10 mouse cellular contexts compared by ENCODE assay signal in the genomic region with DNA sequence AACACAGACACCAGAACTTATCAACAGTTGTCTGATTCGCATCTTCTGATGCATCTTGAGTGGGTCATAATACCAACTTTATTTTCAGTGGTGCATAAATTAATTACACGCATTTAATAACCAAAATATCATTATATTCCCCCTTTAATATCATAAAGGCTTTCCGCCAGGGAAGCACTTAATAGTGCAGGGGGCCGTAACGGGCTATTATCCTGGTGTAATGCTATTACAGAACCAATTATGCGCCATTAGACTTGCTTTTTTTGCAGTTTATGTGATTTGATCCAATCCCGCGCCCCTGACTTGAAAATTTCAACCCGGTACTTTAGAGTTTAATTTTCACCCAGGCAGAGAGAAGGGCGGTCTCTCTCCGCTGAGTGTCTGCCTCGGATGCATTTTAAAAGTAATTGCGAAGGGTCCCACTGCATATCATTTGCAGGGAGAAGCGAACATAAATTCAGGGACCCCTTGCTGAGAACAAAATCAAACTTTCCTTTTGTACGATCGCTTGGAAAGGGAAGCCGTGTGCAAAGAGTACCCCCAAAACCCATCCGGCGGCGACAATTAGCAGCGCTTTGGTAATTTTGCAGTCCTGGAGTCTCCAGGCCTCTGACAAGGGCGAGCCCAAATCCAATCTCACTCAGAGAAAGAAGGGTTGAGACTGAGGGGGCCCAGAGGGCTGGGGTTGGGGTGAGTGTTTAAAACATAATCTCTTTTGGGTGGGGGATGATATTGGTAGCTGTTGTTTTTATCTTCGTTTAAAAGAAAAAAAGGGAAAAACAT. TPM values are rescaled to one million over a fixed set of nuclear protein-coding genes. Genes with fewer than 3 reads are reported as not detected.
DNase-seq lines count a peak whose midpoint lies in the region; ATAC-seq and TF ChIP-seq lines count a peak whose summit lies in the region.
"Had no signal": no experiment of that assay in that cellular context is flagged by ENCODE, and none has a peak within 500 bp of the region (broad histone marks: within the 10 kb centered on the region; RNA-seq: fewer than 3 reads in every experiment).

No protein-coding gene starts in this region.

- no peak for ATAC-seq in intestine, postnatal 0 days
- no peak for ATAC-seq in intestine, embryonic 15.5 days
- ATAC-seq in forebrain, embryonic 12.5 days (ENCODE audit: low FRiP score) = no peak
- no peak for ATAC-seq in limb, embryonic 13.5 days (ENCODE audit: low FRiP score, low read depth)
- peak; percentile 59 for ATAC-seq in neural tube, embryonic 14.5 days (ENCODE audit: low read depth)
- ATAC-seq: CD4-positive, CD25-positive, alpha-beta regulatory T cell, adult 4 months had no signal

- no peaks in the 10 kb centered on the region for H3K36me3 ChIP-seq in intestine, postnatal 0 days (ENCODE audit: control insufficient read depth, insufficient read depth)
- no peaks in the 10 kb centered on the region for H3K36me3 ChIP-seq in intestine, embryonic 15.5 days
- no peaks in the 10 kb centered on the region for H3K36me3 ChIP-seq in forebrain, embryonic 12.5 days (replicated peaks)
- no peaks in the 10 kb centered on the region for H3K36me3 ChIP-seq in limb, embryonic 13.5 days
- H3K36me3 ChIP-seq in neural tube, embryonic 14.5 days (ENCODE audit: control insufficient read depth, insufficient read depth, low read length) = no peaks in the 10 kb centered on the region

- H3K27me3 ChIP-seq in intestine, postnatal 0 days (replicated peaks; ENCODE audit: control insufficient read depth, insufficient read depth, low read length) = peaks cover 75% of the 10 kb centered on the region
- H3K27me3 ChIP-seq in intestine, embryonic 15.5 days (replicated peaks) = peaks cover 85% of the 10 kb centered on the region
- peaks cover 95% of the 10 kb centered on the region for H3K27me3 ChIP-seq in forebrain, embryonic 12.5 days
- peaks cover 100% of the 10 kb centered on the region for H3K27me3 ChIP-seq in limb, embryonic 13.5 days
- peaks cover 35% of the 10 kb centered on the region for H3K27me3 ChIP-seq in neural tube, embryonic 14.5 days (ENCODE audit: control insufficient read depth, insufficient read depth, low read length)

- H3K9ac ChIP-seq in intestine, postnatal 0 days (ENCODE audit: low read depth, low read length) = no peak overlapping the region
- H3K9ac ChIP-seq in intestine, embryonic 15.5 days = no peak overlapping the region
- H3K9ac ChIP-seq in forebrain, embryonic 12.5 days = no peak overlapping the region
- no peak overlapping the region for H3K9ac ChIP-seq in limb, embryonic 13.5 days
- H3K9ac ChIP-seq in neural tube, embryonic 14.5 days (replicated peaks; ENCODE audit: low read depth, low read length) = no peak overlapping the region

- no peaks in the 10 kb centered on the region; the same call in 1 of the 2 replicates for H3K4me1 ChIP-seq in intestine, postnatal 0 days (replicated peaks; ENCODE audit: control insufficient read depth, insufficient read depth, low read length)
- peaks cover 18% of the 10 kb centered on the region for H3K4me1 ChIP-seq in intestine, embryonic 15.5 days (replicated peaks)
- peaks cover 35% of the 10 kb centered on the region for H3K4me1 ChIP-seq in forebrain, embryonic 12.5 days
- peaks cover 24% of the 10 kb centered on the region for H3K4me1 ChIP-seq in limb, embryonic 13.5 days
- H3K4me1 ChIP-seq in neural tube, embryonic 14.5 days (ENCODE audit: control insufficient read depth, insufficient read depth, low read length) = peaks cover 14% of the 10 kb centered on the region

- no peak for DNase-seq in urinary bladder, postnatal 25 days (ENCODE audit: low spot score)
- DNase-seq in frontal cortex, postnatal 10 days (ENCODE audit: low spot score in 2 of 2) = no peak
- DNase-seq: heart, adult 11 months had no signal

- no peak for TF ChIP-seq CTCF in intestine, postnatal 0 days (IDR thresholded peaks at IDR 0.05; ENCODE audit: low read depth)

- H3K9me3 ChIP-seq in intestine, postnatal 0 days (ENCODE audit: control insufficient read depth) = no peaks in the 10 kb centered on the region
- no peaks in the 10 kb centered on the region for H3K9me3 ChIP-seq in intestine, embryonic 15.5 days
- no peaks in the 10 kb centered on the region for H3K9me3 ChIP-seq in forebrain, embryonic 12.5 days
- no peaks in the 10 kb centered on the region for H3K9me3 ChIP-seq in limb, embryonic 13.5 days
- H3K9me3 ChIP-seq in neural tube, embryonic 14.5 days (ENCODE audit: control insufficient read depth, low read length) = no peaks in the 10 kb centered on the region

- no peak overlapping the region for H3K4me2 ChIP-seq in intestine, postnatal 0 days (replicated peaks; ENCODE audit: low read depth)
- H3K4me2 ChIP-seq in intestine, embryonic 15.5 days (replicated peaks) = no peak overlapping the region
- peak overlapping the region; percentile 56; the same call in 1 of the 2 replicates for H3K4me2 ChIP-seq in forebrain, embryonic 12.5 days
- peak overlapping the region; percentile 57; the same call in 1 of the 2 replicates for H3K4me2 ChIP-seq in limb, embryonic 13.5 days (replicated peaks)
- peak overlapping the region; percentile 43; the same call in 1 of the 2 replicates for H3K4me2 ChIP-seq in neural tube, embryonic 14.5 days (ENCODE audit: low read depth, low read length)

- peak overlapping the region; percentile 16; the same call in 1 of the 2 replicates for H3K4me3 ChIP-seq in intestine, postnatal 0 days (ENCODE audit: low read depth, low read length)
- H3K4me3 ChIP-seq in intestine, embryonic 15.5 days (replicated peaks) = no peak overlapping the region
- H3K4me3 ChIP-seq in forebrain, embryonic 12.5 days (replicated peaks) = no peak overlapping the region
- no peak overlapping the region for H3K4me3 ChIP-seq in limb, embryonic 13.5 days
- peak overlapping the region; percentile 36 for H3K4me3 ChIP-seq in neural tube, embryonic 14.5 days (ENCODE audit: low read depth, low read length)

- 10% methylated on average over 23 of the region's 23 CpGs for WGBS in intestine, postnatal 0 days
- WGBS in intestine, embryonic 15.5 days = 10% methylated on average over 23 of the region's 23 CpGs
- WGBS in forebrain, embryonic 12.5 days = 2% methylated on average over 23 of the region's 23 CpGs
- WGBS in limb, embryonic 13.5 days = 5% methylated on average over 23 of the region's 23 CpGs
- WGBS in neural tube, embryonic 14.5 days = 2% methylated on average over 23 of the region's 23 CpGs

- no peak overlapping the region for H3K27ac ChIP-seq in intestine, postnatal 0 days (ENCODE audit: low read depth, low read length)
- H3K27ac ChIP-seq in intestine, embryonic 15.5 days = no peak overlapping the region
- H3K27ac ChIP-seq in forebrain, embryonic 12.5 days = no peak overlapping the region
- H3K27ac ChIP-seq in limb, embryonic 13.5 days = no peak overlapping the region
- H3K27ac ChIP-seq in neural tube, embryonic 14.5 days (ENCODE audit: low read depth, low read length) = 0 out of 2 replicates have a peak overlapping the region, but pooled peaks have one; percentile 49
- H3K27ac ChIP-seq: kidney, postnatal 0 days had no signal

RNA-seq across cellular contexts. Expression of gene Prrxl1, which starts 0.6 kb away (rescaled TPM):
- 0.14 and 0.26 TPM in 2 replicates for polyA plus RNA-seq in intestine, postnatal 0 days (2015; fragmentation: Nextera tagmentation; extraction: Ambion mirVana)
- polyA plus RNA-seq in intestine, embryonic 15.5 days (2015; fragmentation: Nextera tagmentation; extraction: Ambion mirVana) = 0.80 and 1.0 TPM in 2 replicates
- polyA plus RNA-seq in forebrain, embryonic 12.5 days (2016; fragmentation: Nextera tagmentation; extraction: Ambion mirVana) = 0.53 and 0.91 TPM in 2 replicates
- 0.31 and 0.64 TPM in 2 replicates for polyA plus RNA-seq in limb, embryonic 13.5 days (2015; fragmentation: Nextera tagmentation; extraction: Ambion mirVana)
- polyA plus RNA-seq in neural tube, embryonic 14.5 days (2014; fragmentation: Nextera tagmentation; extraction: Ambion mirVana) = 110 and 123 TPM in 2 replicates
- polyA plus RNA-seq: CD4-positive, CD25-positive, alpha-beta regulatory T cell, adult 4 months had no signal

Comparison
In these comparisons a context has a peak if more than half of its experiments do, and no peak if none do; other contexts are left out.
1. H3K4me3 ChIP-seq: peak in intestine, postnatal 0 days (single experiment) and neural tube, embryonic 14.5 days (single experiment); none in intestine, embryonic 15.5 days (single experiment), forebrain, embryonic 12.5 days (single experiment) and limb, embryonic 13.5 days (single experiment).
2. H3K4me2 ChIP-seq: peak in forebrain, embryonic 12.5 days (single experiment), limb, embryonic 13.5 days (single experiment) and neural tube, embryonic 14.5 days (single experiment); none in intestine, postnatal 0 days (single experiment) and intestine, embryonic 15.5 days (single experiment).
3. RNA of gene Prrxl1, which starts 0.6 kb away (polyA plus RNA-seq): 110 to 123 TPM in neural tube, embryonic 14.5 days; 0.80 to 1.0 TPM in intestine, embryonic 15.5 days, 0.53 to 0.91 TPM in forebrain, embryonic 12.5 days, 0.31 to 0.64 TPM in limb, embryonic 13.5 days and 0.14 to 0.26 TPM in intestine, postnatal 0 days; every median in the first group is over 10 times any median in the second.